Mouse (Mus musculus) bone marrow macrophage, adult 2 months (primary cell): ENCODE results near the gene Shisa8. TPM values are rescaled to one million over a fixed set of nuclear protein-coding genes. Genes with fewer than 3 reads are reported as not detected.

Source experiments
- H3K27ac ChIP-seq: 2 replicates; pipeline ENCODE4 v1.5.1; 2012; ENCODE audit warnings: low read depth, low read length; ENCODE audit not compliant: insufficient read depth
- H3K4me1 ChIP-seq: 2 replicates; pipeline ENCODE4 v1.6.1; 2012; ENCODE audit warnings: low read length; ENCODE audit not compliant: control insufficient read depth, insufficient read depth
- H3K4me3 ChIP-seq: 2 replicates; pipeline ENCODE4 v1.5.1; 2012; ENCODE audit warnings: mild to moderate bottlenecking, low read length, moderate library complexity; ENCODE audit not compliant: insufficient read depth
- CTCF ChIP-seq: IDR thresholded peaks from 2 replicates; pipeline ENCODE4 v1.5.1; 2012; ENCODE audit warnings: low read depth, mild to moderate bottlenecking, low read length, moderate library complexity
- POLR2A ChIP-seq: IDR thresholded peaks from 2 replicates; pipeline ENCODE4 v1.6.1; 2012; ENCODE audit warnings: mild to moderate bottlenecking, low read depth, low read length, borderline replicate concordance
- polyA plus RNA-seq: library from polyadenylated mRNA; stranded (reverse); fragments of >200 nt; gene quantifications from 2 replicates; pipeline ENCODE4 v1.2.4, GENCODE M21; 2012; ENCODE audit not compliant: missing spikeins, insufficient read depth, insufficient read length

Shisa8 gene
- polyA plus RNA-seq, 1 experiment, result not detected

DNA sequence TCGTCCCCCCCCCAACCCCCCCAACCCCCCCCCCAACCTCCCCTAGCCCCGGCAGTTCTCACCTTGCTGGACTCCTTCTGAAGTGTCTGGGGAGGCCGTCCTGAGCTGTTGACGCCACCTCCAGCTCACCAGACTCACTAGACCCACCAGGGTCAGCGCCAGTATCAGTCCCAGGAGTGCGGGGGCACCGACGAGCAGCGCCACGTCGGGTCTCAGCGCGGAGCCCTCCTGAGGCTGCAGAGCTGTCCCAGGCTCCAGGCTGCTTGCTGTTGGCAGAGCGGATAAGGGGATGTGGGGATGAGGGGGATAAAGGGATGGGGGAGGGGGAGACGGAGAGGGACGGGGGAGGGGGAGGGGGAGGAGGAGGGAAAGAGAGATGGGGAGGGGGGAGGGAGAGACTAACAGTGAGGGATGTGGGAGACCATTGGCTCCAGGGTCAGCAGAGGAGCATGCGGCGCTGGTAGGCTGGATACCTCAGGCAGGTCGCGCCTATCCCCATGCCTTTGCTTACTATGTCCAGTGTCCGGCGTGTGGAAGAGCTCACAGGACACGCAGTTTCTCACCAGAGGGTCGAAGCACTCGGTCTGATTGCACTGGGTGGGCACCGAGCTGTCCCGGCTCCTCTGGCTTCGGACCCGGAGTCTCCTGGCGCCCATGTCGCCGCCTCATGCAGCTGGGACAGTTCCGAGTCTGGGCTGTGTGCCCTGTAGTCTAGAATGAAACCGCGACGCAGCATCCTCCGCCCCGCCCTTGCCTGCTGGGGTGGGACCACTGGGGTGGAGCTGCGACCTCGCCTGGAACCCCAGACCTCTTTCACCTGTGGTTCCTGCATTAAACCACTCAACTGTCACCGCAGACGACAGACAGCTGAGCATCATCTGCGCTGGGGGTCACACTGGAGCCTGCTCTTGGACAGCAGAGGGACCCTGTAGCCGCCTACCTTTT, 11.3 kb upstream of the Shisa8 start, which contains the start of gene Tnfrsf13c:
Tnfrsf13c (minus strand) TSS at position 713 of the 945 bp plus-strand sequence.
- no peak for TF ChIP-seq POLR2A
- no peak within 1 kb of the TSS for H3K27ac ChIP-seq
- H3K4me3 ChIP-seq, result peak within 1 kb of the TSS; percentile 35
- peaks cover 7% of the 10 kb centered on the region for H3K4me1 ChIP-seq

DNA sequence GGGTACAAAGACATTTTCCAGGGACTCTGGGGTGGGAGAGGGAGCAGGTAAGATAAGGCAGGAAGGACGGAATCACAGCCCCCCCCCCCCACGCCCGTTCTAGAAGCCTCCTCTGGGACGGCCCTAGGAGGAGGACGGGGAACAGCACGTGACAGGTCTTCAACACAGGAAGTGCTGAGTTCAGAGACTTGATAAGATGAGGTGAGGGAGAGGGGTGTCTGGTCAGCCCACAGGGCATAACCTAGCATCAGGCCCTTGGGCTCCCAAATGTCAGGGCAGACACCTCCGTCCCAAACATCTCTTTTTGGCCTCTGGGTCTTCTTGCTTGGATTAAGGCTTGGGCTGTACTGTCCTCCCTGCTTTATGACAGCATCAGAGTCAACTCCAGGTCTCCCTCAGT, 10.6 kb upstream of the Shisa8 start:
- peaks cover 10% of the 10 kb centered on the region for H3K4me1 ChIP-seq
- no peak overlapping the region for H3K4me3 ChIP-seq
- H3K27ac ChIP-seq, result no peak overlapping the region
- TF ChIP-seq CTCF, result no peak
- TF ChIP-seq POLR2A, result no peak

DNA sequence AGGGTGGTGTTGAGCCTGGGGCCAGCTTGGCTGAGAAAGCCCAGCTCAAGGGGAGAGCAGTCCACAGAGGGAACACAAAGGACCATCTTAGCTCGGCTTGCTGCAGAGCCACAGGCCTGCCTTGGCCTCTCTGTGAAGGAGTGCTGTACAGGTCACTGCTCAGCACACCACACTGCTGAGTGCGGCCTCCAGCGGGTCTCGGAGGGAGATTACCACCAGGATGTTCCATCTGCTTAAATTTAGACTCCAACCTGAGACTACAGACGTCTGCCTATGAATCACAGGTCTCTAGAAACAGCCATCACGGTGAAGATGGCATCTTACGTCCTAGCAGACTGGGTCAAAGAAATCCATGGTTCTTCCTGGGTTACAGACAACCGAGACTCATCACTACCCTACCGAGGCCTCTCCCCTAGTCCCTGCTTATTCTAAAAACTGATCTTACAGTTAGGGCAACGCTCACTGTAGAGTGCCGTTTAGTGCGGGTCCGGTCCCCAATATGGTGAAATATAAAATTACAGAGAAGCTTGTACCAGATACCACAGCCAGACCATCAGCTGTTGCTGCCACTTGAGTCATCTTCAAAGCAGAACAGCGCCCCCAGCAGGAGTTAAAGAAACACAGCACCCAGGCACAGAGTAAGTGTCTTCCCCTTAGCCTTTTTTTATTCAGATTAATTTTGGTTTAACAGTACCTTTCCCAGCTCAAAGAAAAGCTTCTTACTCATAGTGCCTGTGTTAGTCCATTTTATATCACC, 8.7 kb upstream of the Shisa8 start:
- TF ChIP-seq POLR2A, result no peak
- no peak for TF ChIP-seq CTCF
- Histone ChIP-seq H3K4me1 (peaks cover 10% of the 10 kb centered on the region), H3K27ac (no peak overlapping the region), H3K4me3 (no peak overlapping the region)

DNA sequence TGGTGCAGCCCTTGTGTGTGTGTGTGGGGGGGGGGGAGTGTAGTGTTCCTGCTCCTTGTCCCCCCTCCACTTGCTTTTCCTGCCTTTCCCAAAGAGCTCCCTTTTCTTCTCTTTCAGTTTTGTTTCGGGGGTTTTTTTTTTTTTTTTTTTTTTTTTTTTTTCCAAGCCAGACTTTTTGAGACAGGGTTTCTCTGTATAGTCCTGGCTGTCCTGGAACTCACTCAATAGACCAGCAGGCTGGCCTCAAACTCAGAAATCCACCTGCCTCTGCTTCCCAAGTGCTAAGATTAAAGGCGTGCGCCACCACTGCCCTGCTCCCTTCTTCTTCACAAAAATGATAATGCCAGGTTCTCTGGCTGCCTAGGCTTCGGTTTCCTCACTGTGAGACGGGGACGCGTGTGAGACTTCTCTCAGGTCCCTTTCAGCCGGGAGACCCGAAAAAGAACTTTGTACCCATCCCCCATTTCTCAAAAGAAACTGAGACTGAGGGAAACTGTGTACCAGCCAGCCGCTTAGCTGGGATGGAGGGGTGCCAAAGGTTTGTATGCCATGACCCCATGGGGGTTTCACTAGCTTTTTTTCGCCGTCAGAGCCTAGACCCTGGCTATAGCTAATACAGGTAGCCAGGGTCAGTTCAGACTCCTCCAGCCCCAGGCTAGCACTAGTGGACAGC, 7.5 kb upstream of the Shisa8 start:
- H3K27ac ChIP-seq, result no peak overlapping the region
- no peak for TF ChIP-seq POLR2A
- TF ChIP-seq CTCF, result no peak
- peaks cover 10% of the 10 kb centered on the region for H3K4me1 ChIP-seq
- no peak overlapping the region for H3K4me3 ChIP-seq

DNA sequence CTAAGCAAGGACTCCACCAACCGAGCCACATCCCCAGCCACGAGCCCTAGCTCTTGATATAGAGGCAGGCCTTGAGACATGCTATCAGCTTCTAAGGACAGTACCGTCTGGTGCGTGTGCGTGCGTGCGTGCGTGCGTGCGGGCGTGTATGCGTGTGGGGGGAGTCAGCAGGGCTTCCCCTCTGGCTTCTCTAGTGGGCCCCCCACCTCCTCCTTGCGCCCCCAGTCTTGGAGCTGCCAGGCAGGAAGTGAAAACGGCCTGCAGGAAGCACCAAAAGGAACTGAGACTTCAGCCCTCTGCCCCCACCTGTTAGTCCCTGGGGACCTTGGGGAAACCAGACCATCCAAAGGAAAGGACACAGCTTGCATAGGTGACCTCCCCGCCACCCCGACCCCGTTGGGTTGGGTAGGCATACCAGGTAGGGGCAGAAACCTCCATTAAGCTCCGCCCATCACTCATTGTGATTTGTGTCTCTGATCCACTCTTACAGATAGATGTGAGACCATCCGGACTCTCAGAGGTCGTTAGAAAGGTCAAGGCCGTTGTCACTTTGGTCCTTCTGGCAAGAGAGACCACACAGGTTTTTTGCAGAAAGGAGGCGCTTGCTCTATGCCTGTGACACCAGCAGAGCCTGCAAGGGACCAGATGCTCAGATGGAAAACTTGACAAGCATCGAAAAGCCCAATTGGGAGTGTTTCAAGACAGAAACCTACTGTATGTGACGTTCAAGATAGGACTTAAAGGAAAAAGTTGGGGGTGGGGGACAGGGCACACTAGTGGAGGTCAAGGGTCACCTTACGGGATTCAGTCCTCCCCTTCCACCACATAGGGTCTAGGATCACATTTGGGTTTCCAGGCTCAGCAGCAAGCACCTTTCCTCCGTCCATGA, 6.4 kb upstream of the Shisa8 start:
- Histone ChIP-seq H3K4me1 (peaks cover 10% of the 10 kb centered on the region), H3K4me3 (no peak overlapping the region), H3K27ac (no peak overlapping the region)
- TF ChIP-seq POLR2A (no peak), CTCF (no peak)

GRCm38 (mm10) chr15:82217980-82218379, 5.4 kb upstream of the Shisa8 start:
- Histone ChIP-seq H3K4me1 (peaks cover 10% of the 10 kb centered on the region), H3K4me3 (no peak overlapping the region), H3K27ac (no peak overlapping the region)
- TF ChIP-seq CTCF (no peak), POLR2A (no peak)

- H3K4me3 ChIP-seq, result no peak overlapping the region
- no peak overlapping the region for H3K27ac ChIP-seq
- no peak for TF ChIP-seq CTCF
- TF ChIP-seq POLR2A, result no peak
- H3K4me1 ChIP-seq, result peaks cover 10% of the 10 kb centered on the region
Observed at GRCm38 (mm10) chr15:82217039-82217438, 4.4 kb upstream of the Shisa8 start.

DNA sequence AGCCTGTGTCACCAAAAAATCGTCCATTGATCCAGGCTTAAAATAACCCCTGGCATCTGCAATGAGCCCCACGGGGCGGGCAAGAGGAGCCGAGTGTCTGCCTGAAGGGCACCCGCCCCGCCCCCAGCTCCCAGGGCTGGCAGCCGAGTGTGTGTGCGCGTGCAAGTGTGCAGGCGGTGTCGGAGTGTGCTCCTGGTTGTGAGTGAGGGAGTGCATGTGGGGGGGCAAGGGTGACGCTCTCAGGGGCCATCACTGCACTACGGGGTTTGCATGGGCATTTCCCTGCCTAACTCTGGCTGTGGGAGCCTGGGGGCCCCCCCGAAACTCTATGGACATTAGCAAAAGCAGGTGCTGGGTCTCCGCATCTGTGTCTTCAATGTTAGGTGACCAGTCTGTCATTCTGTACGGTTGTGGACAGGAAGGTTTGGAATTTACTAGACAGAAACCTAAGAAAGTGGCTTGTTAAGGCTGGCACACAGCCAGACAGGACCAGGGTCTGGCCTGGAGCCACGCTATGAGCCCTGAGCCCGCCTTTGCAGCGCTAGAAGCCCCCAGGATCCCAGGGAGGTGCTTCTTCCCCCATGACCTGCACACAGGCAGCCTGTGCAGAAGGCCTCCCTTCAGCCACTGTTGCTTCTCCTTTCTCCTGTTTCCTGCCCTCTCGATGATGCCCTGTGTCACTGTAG, 3.7 kb upstream of the Shisa8 start:
- no peak overlapping the region for H3K27ac ChIP-seq
- TF ChIP-seq POLR2A (no peak), CTCF (no peak)
- H3K4me1 ChIP-seq, result peaks cover 10% of the 10 kb centered on the region
- H3K4me3 ChIP-seq, result no peak overlapping the region
